Mouse (Mus musculus): ENCODE data around the gene Lcorl. TPM values are rescaled to one million over a fixed set of nuclear protein-coding genes. Genes with fewer than 3 reads are reported as not detected.
"Not testable (repeated sequence)": the region's sequence is repeated elsewhere in the genome, so short reads cannot be mapped to it uniquely, and the experiment has no call there.

Lcorl gene
- polyA plus RNA-seq, 1 experiment from 2014 or later = 51.1 TPM

DNA sequence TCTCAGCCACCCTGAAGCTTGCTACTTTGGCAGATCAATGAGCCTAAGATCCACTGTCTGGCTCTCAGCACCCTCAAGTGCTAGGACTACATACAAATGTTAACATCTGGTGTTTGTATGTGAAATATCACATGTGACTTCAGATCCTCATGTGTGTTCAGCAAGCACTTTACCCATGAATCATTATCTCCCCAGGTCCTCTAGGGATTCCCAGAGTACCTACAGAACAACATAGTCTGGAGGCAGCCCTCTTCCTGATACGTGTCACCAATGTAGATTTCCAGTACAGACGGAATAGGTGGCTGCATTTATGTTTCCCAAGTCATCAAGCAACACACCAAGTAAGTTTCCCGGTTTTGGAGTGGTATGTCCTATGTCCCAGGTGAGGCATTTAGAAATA, 188.6 kb downstream of the Lcorl start:
- H3K4me1 ChIP-seq (ENCODE audit: control insufficient read depth, insufficient read depth, low read length) = peaks cover 9% of the 10 kb centered on the region; the same call in 1 of the 2 replicates
- H3K27ac ChIP-seq (ENCODE audit: low read depth, low read length) = no peak overlapping the region; the same call in 1 of the 2 replicates
- H3K9ac ChIP-seq (ENCODE audit: low read length) = peak overlapping the region; percentile 77
- H3K9me3 ChIP-seq (replicated peaks; ENCODE audit: control insufficient read depth, low read length) = no peaks in the 10 kb centered on the region
- DNase-seq (ENCODE audit: low spot score) = peak; percentile 14
- H3K4me2 ChIP-seq (ENCODE audit: low read length) = peak overlapping the region; percentile 88
- H3K36me3 ChIP-seq (ENCODE audit: control insufficient read depth, insufficient read depth, low read length) = no peaks in the 10 kb centered on the region
- H3K4me3 ChIP-seq (ENCODE audit: low read depth, low read length) = peak overlapping the region; percentile 76
- no peak for ATAC-seq
- no peaks in the 10 kb centered on the region for H3K27me3 ChIP-seq (replicated peaks; ENCODE audit: control insufficient read depth, insufficient read depth, low read length)
- 2% methylated on average over 3 of the region's 3 CpGs for WGBS

DNA sequence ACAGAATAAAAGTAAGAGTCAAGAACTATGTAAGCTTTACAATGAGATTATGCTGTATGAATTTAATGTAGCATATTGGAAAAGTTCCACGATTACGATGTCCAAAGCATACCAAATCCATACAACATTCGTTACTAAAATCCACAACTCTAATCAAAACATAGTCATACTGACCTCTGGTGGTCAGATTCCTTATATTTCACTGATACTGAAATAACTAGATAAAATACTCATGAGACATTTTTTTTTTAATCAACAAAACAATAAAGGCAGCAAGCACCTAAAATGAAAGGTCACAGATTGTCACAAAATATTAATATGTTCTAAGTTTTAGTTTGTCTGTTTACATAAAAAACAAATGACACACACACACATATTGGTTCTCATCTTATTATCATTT, 189.1 kb downstream of the Lcorl start:
- ATAC-seq = no peak
- Histone ChIP-seq H3K4me1 (ENCODE audit: control insufficient read depth, insufficient read depth, low read length) (peaks cover 9% of the 10 kb centered on the region; the same call in 1 of the 2 replicates), H3K4me3 (ENCODE audit: low read depth, low read length) (no peak overlapping the region), H3K27me3 (replicated peaks; ENCODE audit: control insufficient read depth, insufficient read depth, low read length) (no peaks in the 10 kb centered on the region), H3K9me3 (replicated peaks; ENCODE audit: control insufficient read depth, low read length) (no peaks in the 10 kb centered on the region), H3K36me3 (ENCODE audit: control insufficient read depth, insufficient read depth, low read length) (no peaks in the 10 kb centered on the region), H3K27ac (ENCODE audit: low read depth, low read length) (no peak overlapping the region), H3K4me2 (ENCODE audit: low read length) (peak overlapping the region; percentile 88; the same call in 1 of the 2 replicates), H3K9ac (ENCODE audit: low read length) (no peak overlapping the region)
- DNase-seq (ENCODE audit: low spot score) = peak; percentile 85
- 20% methylated on average over 3 of the region's 3 CpGs for WGBS

- H3K9ac ChIP-seq (ENCODE audit: low read length); H3K27ac ChIP-seq (ENCODE audit: low read depth, low read length); ATAC-seq; H3K4me1 ChIP-seq (ENCODE audit: control insufficient read depth, insufficient read depth, low read length); H3K27me3 ChIP-seq (replicated peaks; ENCODE audit: control insufficient read depth, insufficient read depth, low read length); H3K9me3 ChIP-seq (replicated peaks; ENCODE audit: control insufficient read depth, low read length); H3K36me3 ChIP-seq (ENCODE audit: control insufficient read depth, insufficient read depth, low read length); H3K4me3 ChIP-seq (ENCODE audit: low read depth, low read length); DNase-seq (ENCODE audit: low spot score); H3K4me2 ChIP-seq (ENCODE audit: low read length): not testable (repeated sequence)
- WGBS = 93% methylated on average over 13 of the region's 13 CpGs
Observed at GRCm38 (mm10) chr5:45658406-45658805, 199.0 kb downstream of the Lcorl start.

DNA sequence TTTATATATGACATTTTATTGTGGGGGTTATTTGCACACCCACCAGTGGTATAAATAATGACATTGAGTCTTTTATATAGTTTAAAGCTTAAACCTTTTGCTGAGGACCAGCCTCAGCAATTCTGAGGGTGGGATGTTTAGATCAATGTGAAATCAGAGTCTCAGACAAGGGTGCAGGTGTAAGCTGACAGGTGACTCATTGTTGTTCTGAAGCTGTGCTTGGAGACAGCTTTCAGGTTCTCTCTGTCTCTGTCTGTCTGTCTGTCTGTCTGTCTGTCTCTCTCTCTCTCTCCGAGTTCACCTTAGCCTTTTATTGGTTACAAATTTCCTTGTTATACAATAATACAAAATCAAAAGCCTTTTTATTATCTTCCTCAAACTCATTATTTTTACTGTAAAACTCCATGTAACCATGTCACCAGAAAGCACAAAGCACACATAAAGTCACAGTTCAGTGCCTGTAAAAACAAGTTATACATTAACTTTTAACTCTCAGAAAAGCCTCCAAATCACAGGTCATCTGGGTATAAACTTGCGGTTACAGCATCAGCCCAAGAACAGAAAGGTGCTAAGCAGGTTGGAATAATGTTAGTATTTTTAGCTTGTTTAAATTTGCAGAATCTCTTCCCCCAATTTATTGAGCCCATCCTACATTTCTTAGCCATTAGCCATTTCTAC, 206.2 kb downstream of the Lcorl start:
- Histone ChIP-seq H3K27me3 (replicated peaks; ENCODE audit: control insufficient read depth, insufficient read depth, low read length) (no peaks in the 10 kb centered on the region), H3K36me3 (ENCODE audit: control insufficient read depth, insufficient read depth, low read length) (no peaks in the 10 kb centered on the region), H3K4me1 (ENCODE audit: control insufficient read depth, insufficient read depth, low read length) (no peaks in the 10 kb centered on the region), H3K9me3 (replicated peaks; ENCODE audit: control insufficient read depth, low read length) (no peaks in the 10 kb centered on the region), H3K27ac (ENCODE audit: low read depth, low read length) (no peak overlapping the region), H3K9ac (ENCODE audit: low read length) (no peak overlapping the region), H3K4me3 (ENCODE audit: low read depth, low read length) (no peak overlapping the region), H3K4me2 (ENCODE audit: low read length) (no peak overlapping the region)
- no peak for DNase-seq (ENCODE audit: low spot score)
- 99% methylated on average over 2 of the region's 2 CpGs for WGBS
- no peak for ATAC-seq

Other genes with a start within 250 kb of the Lcorl start
- gene Fam184b, start 218.0 kb downstream of the Lcorl start, polyA plus RNA-seq (2014; fragmentation: Nextera tagmentation; extraction: Ambion mirVana) = 2.9 and 4.2 TPM in 2 replicates
- gene Ncapg, start 187.7 kb downstream of the Lcorl start, polyA plus RNA-seq (2014; fragmentation: Nextera tagmentation; extraction: Ambion mirVana) = 31.0 and 32.1 TPM in 2 replicates